Mouse (Mus musculus) cerebellum, adult 2 months (tissue): ENCODE measurements at regions not wholly inside any gene's neighbourhood (a gene's known extent, or its start where the extent isn't known, plus 50 kb on each side); places are given as distances from the start of the nearest gene placed in this dataset.

ENCODE experiments used
- DNase-seq, 2 experiments: peaks; one replicate each; pipeline ENCODE4 v3.0.0; 2021
- H3K27ac ChIP-seq: fragments of 200-500 bp; 2 replicates; pipeline ENCODE4 v1.5.1; 2012; ENCODE audit warnings: low read length, control low read depth, inconsistent platforms; ENCODE audit not compliant: insufficient read depth
- H3K27me3 ChIP-seq: fragments of 200-500 bp; 2 replicates; pipeline ENCODE4 v1.6.1; 2012; ENCODE audit warnings: inconsistent platforms, mild to moderate bottlenecking, low read length, moderate library complexity; ENCODE audit not compliant: control insufficient read depth, insufficient read depth
- H3K4me1 ChIP-seq: fragments of 200-500 bp; 2 replicates; pipeline ENCODE4 v1.6.1; 2011; ENCODE audit warnings: low read length; ENCODE audit not compliant: control insufficient read depth, insufficient read depth
- H3K4me3 ChIP-seq: fragments of 200-500 bp; replicated peaks from 2 replicates; pipeline ENCODE3; 2011; ENCODE audit warnings: mild to moderate bottlenecking, low read depth, low read length, control low read depth; ENCODE audit not compliant: insufficient read depth
- CTCF ChIP-seq: fragments of 200-500 bp; IDR thresholded peaks from 2 replicates; pipeline ENCODE4 v1.5.1; 2011; ENCODE audit warnings: low read depth, mild to moderate bottlenecking, control low read depth, low read length, moderate library complexity, borderline replicate concordance; ENCODE audit not compliant: insufficient read depth
- POLR2A ChIP-seq: fragments of 200-500 bp; IDR thresholded peaks from 2 replicates; pipeline ENCODE4 v1.6.1; 2011; ENCODE audit warnings: low read length, control low read depth, borderline replicate concordance; ENCODE audit not compliant: insufficient read depth
- WGBS: fragments of 180-500 bp; shearing (Covaris S2); methylation state at CpG from one replicate; pipeline ENCODE4 v1.1.7; 2018; 5-methylcytosine and 5-hydroxymethylcytosine counted together

DNA sequence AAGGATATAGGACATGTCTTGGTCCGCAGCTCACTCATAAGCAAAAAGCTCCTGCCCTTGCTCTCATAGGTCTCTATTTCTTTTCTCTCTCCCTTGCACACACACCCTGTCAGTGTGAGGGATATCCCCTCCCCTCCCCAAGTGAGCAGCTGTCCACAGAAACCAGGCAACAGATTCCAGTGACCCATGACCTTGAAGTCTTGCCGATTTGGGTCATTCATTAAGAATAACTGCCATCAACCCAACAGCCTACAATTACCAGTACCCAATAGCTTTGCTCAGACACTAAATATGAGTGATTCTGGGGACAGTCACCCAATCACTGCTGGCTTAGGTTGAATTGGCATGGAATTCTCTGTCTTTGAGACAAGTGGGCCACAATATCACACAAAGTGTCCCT lies 678.6 kb downstream of the Cypt12 start:
- no peak overlapping the region for H3K27ac ChIP-seq
- no peaks in the 10 kb centered on the region; the same call in 1 of the 2 replicates for H3K4me1 ChIP-seq
- TF ChIP-seq POLR2A, result no peak
- TF ChIP-seq CTCF, result no peak
- H3K4me3 ChIP-seq, result no peak overlapping the region
- no peak for DNase-seq
- no peaks in the 10 kb centered on the region for H3K27me3 ChIP-seq
- WGBS, result 87% methylated on average over 2 of the region's 2 CpGs

DNA sequence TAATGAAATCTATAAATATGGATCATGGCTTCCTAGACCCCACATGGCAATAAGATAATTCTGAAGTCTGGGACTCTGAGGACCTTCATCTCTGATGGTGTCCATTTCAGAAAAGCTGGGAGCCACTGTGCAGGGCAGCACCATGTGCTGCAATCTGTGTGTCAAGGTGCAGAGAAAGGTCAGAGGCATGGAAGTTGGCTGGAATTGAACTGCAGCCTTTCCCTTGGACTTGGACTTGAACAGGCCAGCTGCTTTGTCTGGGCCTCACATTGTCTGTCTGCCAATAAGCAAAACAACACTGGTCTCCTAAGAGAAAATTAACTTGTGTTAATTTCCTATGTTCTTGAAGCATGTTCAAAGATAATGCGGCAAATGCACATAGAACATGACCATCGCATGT lies 681.0 kb downstream of the Cypt12 start:
- H3K4me1 ChIP-seq, result no peaks in the 10 kb centered on the region; the same call in 1 of the 2 replicates
- no peak for DNase-seq
- H3K27me3 ChIP-seq, result no peaks in the 10 kb centered on the region
- no peak overlapping the region for H3K27ac ChIP-seq
- TF ChIP-seq POLR2A, result no peak
- no peak for TF ChIP-seq CTCF
- 99% methylated on average over 2 of the region's 2 CpGs for WGBS
- no peak overlapping the region for H3K4me3 ChIP-seq

DNA sequence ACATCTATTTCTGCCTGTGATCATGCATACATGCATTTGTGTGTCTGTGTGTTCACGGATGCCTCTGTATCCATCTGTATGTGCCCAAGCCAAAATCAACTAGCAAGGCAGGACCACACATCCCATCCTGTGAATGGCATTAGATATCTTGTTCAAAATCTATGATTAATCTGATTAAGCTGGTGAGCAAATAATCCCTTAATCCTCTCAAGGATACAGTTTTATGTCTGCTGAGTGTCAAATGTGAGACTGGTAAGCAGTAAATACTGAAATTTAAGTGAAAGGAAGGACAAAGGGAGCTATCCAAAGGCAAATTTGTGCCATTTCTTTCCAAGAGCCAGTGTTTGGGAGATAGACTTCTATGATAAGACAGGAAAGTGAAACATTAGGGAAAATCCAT lies 683.4 kb downstream of the Cypt12 start:
- Histone ChIP-seq H3K27ac (no peak overlapping the region), H3K4me1 (no peaks in the 10 kb centered on the region), H3K4me3 (no peak overlapping the region), H3K27me3 (no peaks in the 10 kb centered on the region)
- no peak for DNase-seq
- no peak for TF ChIP-seq CTCF
- no peak for TF ChIP-seq POLR2A
- WGBS, result 98% methylated on average over 1 of the region's 1 CpGs

DNA sequence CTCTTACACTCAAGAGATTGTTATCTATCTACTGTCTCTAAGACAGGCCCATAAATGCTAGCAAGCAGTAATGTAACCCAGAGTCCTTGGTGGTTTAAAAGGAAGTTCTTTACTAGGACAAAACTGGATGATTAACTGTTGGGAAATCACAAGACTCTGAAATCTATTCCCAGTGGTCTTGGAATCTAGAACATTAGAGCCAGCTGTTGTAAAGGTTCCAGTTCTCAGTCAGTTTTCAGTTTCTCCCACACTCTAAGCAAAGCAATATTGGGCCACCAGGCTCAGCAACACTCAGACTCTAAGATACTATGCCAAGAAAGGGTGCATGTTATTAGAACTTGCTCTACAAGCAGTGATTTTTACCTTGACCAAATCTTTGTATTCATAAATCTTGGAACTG lies 686.6 kb downstream of the Cypt12 start:
- Histone ChIP-seq H3K4me1 (no peaks in the 10 kb centered on the region), H3K27ac (no peak overlapping the region), H3K4me3 (no peak overlapping the region), H3K27me3 (no peaks in the 10 kb centered on the region)
- TF ChIP-seq POLR2A (no peak), CTCF (no peak)
- no peak for DNase-seq

DNA sequence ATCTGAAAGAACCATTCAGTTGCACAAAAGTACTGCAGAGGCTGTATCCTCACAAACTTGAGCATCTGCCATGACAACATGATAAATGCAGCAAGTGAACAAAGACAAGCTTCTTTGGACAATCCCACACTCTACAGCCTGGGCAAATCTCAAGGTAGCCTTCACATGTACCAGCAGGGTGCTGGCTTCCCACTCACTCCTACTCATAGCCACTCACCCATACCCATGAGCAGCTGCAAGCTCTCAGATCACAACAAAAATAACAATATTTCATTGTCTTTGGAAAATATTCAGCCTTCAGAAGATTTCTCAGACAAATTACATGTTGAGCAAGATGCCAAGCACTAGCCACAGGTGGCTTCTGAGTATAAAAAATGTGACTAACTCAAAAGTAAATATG lies 689.3 kb downstream of the Cypt12 start:
- no peaks in the 10 kb centered on the region for H3K4me1 ChIP-seq
- no peak overlapping the region for H3K4me3 ChIP-seq
- DNase-seq, result no peak
- TF ChIP-seq CTCF (no peak), POLR2A (no peak)
- H3K27ac ChIP-seq, result no peak overlapping the region
- H3K27me3 ChIP-seq, result no peaks in the 10 kb centered on the region

DNA sequence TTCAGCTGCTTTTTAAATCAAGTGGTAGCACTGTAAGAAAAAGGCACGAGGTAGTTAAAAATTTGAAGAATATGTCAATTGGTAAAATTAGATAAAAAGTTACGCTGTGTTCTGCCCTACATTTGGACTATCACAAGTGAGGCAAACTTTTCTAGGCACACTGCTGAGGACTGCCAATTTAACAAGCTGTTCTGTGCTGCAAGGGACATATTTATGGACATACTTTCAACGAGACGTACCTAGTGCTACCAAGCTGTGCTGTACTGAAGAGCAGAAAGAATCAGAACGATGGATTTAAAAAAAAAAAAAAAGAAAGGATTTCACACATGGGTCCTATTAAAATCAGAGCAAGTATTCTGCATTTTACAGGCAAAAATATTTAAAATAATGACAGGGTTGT lies 692.1 kb downstream of the Cypt12 start:
- no peak for TF ChIP-seq CTCF
- no peak for TF ChIP-seq POLR2A
- whole genome bisulfite sequencing, result 66% methylated on average over 5 of the region's 5 CpGs
- H3K27ac ChIP-seq, result no peak overlapping the region
- no peak for DNase-seq
- H3K27me3 ChIP-seq, result no peaks in the 10 kb centered on the region; the same call in 1 of the 2 replicates
- no peaks in the 10 kb centered on the region for H3K4me1 ChIP-seq
- H3K4me3 ChIP-seq, result no peak overlapping the region

DNA sequence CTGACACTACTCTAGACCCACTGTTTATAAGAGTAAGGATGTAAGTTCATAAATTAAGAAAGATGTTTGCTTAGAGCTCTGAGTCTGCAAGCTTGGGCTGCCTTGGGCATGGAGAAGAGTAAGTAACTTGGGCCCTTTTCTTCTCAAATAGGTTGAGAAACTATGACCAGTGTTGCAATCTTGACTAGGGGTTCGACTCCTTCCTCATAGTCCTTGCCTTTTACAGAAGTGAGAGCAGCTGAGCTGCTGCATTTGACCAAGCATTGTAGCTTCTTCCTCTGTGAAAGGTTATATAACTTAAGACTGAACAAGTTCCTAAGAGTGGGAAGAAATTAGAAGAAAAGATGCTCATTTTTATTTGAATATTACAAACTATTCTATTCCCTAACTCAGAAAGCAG lies 693.5 kb downstream of the Cypt12 start:
- H3K4me3 ChIP-seq, result no peak overlapping the region
- TF ChIP-seq CTCF (no peak), POLR2A (no peak)
- no peak for DNase-seq
- no peak overlapping the region for H3K27ac ChIP-seq
- no peaks in the 10 kb centered on the region; the same call in 1 of the 2 replicates for H3K27me3 ChIP-seq
- H3K4me1 ChIP-seq, result 0 out of 2 replicates have a peak, but pooled peaks cover 2% of the 10 kb centered on the region
- WGBS, result 96% methylated on average over 1 of the region's 1 CpGs

DNA sequence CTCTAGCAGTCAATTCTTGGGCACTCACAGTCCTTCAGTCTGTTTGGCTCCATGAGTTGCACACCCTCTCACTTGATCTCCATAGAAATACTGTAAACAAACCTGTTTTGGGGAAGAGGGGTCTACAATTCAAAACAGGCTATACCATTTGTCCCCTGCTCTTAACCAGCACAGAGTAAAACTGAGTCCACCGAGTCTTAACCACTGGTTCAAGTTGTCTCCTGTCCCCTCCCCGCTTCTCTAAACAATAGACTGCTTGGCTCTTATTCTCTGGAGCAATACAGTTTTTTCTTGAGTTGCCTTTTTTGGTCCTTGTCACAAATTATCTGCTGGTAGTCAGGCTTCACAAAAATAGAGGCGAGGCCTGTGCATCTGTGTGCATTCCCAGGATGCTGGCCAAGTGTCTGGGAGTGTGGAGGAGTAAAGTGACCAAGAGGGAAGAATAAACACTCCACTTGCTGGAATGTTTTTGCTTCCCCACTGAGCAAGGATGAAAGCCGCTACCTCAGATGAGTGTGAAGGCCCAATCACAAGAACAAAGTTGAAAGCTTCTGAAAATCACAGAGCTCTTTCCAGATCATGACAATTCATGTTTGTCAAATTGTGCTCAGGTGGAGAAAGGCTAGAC lies 695.3 kb downstream of the Cypt12 start:
- no peak for DNase-seq
- H3K4me3 ChIP-seq, result no peak overlapping the region
- no peak overlapping the region for H3K27ac ChIP-seq
- 0 out of 2 replicates have a peak, but pooled peaks cover 2% of the 10 kb centered on the region for H3K4me1 ChIP-seq
- no peak for TF ChIP-seq CTCF
- TF ChIP-seq POLR2A, result no peak
- no peaks in the 10 kb centered on the region; the same call in 1 of the 2 replicates for H3K27me3 ChIP-seq
- 87% methylated on average over 4 of the region's 4 CpGs for WGBS
